Mouse (Mus musculus) layer of hippocampus, postnatal 14 days (tissue): ENCODE data around the gene 4930438A08Rik. TPM values are rescaled to one million over a fixed set of nuclear protein-coding genes. Genes with fewer than 3 reads are reported as not detected.
A peak's percentile ranks its signal among the peaks of the same experiment; 100 is the strongest.

Experiments used
- DNase-seq, 2 experiments: peaks; one replicate each; pipeline ENCODE4 v3.0.0; 2021 to 2022; ENCODE audit warnings: low spot score in 2 of 2, mixed read lengths in 1 of 2
- total RNA-seq, 2 experiments: library from RNA; stranded (reverse); gene quantifications; 2 replicates each; pipeline ENCODE4 v1.2.3; 2021

The 4930438A08Rik gene
- total RNA-seq, 2 experiments from 2014 or later: not detected

GRCm38 (mm10) chr11:58323570-58324340 lies 49.2 kb downstream of the 4930438A08Rik start:
- no peak for DNase-seq

DNA sequence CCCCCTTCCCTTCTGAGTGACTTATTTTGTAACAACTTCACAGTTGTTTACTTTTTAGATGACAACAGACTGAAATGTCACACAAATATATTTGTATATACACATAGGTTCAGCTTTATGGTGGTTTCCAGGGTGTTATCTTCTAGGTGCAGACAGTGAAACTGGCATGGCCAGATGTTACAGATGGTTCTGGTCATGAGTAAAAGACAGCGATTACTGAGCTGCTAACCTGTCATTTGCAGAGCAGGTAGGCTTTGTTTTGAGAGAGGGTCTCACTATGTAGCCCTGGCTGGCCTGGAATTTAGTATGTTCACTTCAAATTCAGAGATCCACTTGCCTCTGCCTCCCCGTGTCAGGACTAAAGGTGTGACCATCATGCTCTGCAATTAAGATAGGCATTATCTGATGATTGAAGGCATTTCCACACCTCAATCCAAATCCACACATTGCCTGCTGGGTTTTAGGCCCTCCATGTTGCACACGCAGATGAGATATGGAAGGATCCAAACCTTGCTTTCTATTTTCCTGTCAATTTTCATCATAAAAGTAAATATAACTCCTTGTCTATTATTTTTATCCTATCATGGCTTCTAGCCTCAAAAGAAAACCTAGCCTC lies 50.1 kb downstream of the 4930438A08Rik start:
- DNase-seq: no peak

DNA sequence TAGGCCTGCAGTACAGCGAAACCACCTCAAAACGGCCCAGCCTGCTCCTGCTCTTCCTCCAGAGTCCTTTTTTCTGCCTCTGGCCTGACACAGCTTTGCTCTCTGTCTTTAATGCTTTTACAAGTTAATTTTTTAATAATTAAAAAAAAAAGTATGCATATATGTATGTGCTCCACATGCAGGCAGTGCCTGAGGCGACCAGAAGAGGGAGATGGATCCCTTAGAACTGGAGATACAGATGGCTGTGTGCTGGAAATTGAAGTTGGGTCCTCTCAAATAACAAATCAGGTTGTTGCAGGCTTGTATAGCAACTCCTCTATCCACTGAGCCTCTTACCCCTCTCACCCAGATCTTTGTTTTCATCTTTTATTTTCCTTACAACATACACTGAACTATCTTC lies 52.2 kb downstream of the 4930438A08Rik start:
- no peak for DNase-seq

GRCm38 (mm10) chr11:58329906-58330275 lies 55.3 kb downstream of the 4930438A08Rik start:
- DNase-seq: peak in 1 of 2 experiments; percentile 47

DNA sequence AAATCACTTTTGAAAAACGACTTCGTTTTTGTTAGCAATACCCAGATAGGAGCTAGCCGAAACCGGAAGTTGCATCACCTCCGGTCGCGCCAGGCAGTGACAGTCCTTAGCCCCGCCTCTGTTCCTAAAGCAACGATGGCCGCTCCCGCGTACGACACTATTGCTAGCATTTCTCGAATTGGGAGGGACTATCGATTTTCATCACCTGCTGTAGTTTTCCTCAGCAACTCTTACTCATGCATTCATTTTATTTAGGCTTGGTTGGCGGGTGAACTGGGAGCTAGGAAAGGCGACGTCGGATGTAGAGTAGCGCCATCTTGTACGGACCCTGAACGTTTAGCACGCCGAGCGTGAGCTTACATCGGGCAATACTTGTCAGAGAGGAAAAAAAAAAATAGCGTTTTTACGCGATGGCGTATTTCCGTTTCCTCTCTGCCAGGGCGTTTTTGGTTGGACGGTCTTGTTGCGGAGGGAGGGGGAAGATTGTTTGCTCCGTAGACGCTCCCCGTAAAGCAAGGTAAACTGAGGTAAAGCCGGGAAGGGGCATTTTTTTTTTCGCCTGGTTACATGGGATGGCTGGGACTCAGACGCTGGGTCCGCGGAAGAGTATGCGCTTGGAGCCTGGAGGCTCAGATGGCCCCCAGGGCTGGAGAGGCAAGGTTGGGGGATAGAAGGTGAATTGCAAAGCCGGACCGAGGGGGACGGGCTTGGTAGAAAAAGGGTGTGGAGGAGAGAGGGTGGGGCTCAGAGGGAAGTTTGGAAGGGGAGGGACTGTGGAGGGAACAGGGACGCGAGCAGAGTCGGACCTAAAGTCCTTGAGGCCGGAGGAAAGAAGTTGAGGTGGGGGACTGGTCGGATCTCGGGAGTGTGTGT lies 55.9 kb downstream of the 4930438A08Rik start, which contains the start of the genes Zfp672 and Sh3bp5l:
Gene Zfp672, minus strand, starts transcription at position 64 of the 873 bp plus-strand sequence.
Gene Sh3bp5l, plus strand, starts transcription at position 449 of the 873 bp plus-strand sequence.
- DNase-seq: peak; percentile 95 to 96

DNA sequence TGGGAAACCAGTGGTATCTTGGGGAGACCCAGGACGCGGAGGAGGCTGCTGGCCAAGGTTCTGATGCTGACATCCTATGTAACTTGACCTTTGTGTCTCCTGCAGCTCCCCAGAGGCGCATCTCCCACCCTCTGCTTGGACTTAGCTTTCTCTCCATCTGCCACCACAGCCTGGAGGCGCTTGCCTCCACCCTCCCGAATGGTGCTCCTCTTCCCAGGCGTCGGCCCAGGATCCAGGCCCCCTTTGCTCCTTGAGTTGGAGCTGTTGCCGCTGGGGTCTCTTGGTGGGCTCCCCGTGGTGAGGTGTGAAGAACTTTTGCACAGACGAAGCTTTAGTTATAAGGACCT lies 56.5 kb downstream of the 4930438A08Rik start:
- DNase-seq: no peak

- DNase-seq: no peak
These were observed 56.9 kb downstream of the 4930438A08Rik start for GRCm38 (mm10) chr11:58331546-58331945.

GRCm38 (mm10) chr11:58334746-58335145 lies 60.1 kb downstream of the 4930438A08Rik start:
- no peak for DNase-seq

Other genes with a start within 250 kb of the 4930438A08Rik start
- gene Gm12248, start 181.7 kb upstream of the 4930438A08Rik start, total RNA-seq: not detected
- gene Cnot8, start 170.6 kb upstream of the 4930438A08Rik start, total RNA-seq: 10 to 100 TPM; 48.2 to 50.3 TPM
- 10 to 100 TPM; 17.7 to 20.3 TPM for gene Gemin5, start 106.3 kb upstream of the 4930438A08Rik start, total RNA-seq
- gene Mrpl22, start 103.1 kb upstream of the 4930438A08Rik start, total RNA-seq: 10 to 100 TPM; 30.7 to 34.4 TPM
- gene Igtp, start 75.2 kb upstream of the 4930438A08Rik start, total RNA-seq: 1 to 10 TPM in 1 of 2 experiments, under 1 TPM in 1; 0.97 to 1.3 TPM
- 1 to 10 TPM; 1.7 to 1.9 TPM for gene Irgm2, start 75.2 kb upstream of the 4930438A08Rik start, total RNA-seq
- gene Zfp692, start 32.3 kb downstream of the 4930438A08Rik start, total RNA-seq: 10 to 100 TPM; 20.1 to 20.2 TPM
- 10 to 100 TPM; 47.7 to 52.0 TPM for gene Zfp672, start 55.5 kb downstream of the 4930438A08Rik start, total RNA-seq
- 10 to 100 TPM; 67.1 to 69.3 TPM for gene Sh3bp5l, start 55.9 kb downstream of the 4930438A08Rik start, total RNA-seq
- gene Lypd8, start 104.2 kb downstream of the 4930438A08Rik start, total RNA-seq: under 1 TPM in 1 of 2 experiments, not detected in 1; 0.37 TPM
- gene 1810065E05Rik, start 146.3 kb downstream of the 4930438A08Rik start, total RNA-seq: not detected
- not detected for gene Gm12253, start 157.8 kb downstream of the 4930438A08Rik start, total RNA-seq
- gene Lypd9, start 178.1 kb downstream of the 4930438A08Rik start, total RNA-seq: not detected
- not detected for gene Olfr30, start 187.5 kb downstream of the 4930438A08Rik start, total RNA-seq
- gene Olfr332, start 217.8 kb downstream of the 4930438A08Rik start, total RNA-seq: not detected
- gene Olfr331, start 227.8 kb downstream of the 4930438A08Rik start, total RNA-seq: not detected